Mouse (Mus musculus): ENCODE data around the gene Vmp1. TPM values are rescaled to one million over a fixed set of nuclear protein-coding genes. Genes with fewer than 3 reads are reported as not detected.

Vmp1 gene
- total RNA-seq, 1 experiment = 107 TPM

DNA sequence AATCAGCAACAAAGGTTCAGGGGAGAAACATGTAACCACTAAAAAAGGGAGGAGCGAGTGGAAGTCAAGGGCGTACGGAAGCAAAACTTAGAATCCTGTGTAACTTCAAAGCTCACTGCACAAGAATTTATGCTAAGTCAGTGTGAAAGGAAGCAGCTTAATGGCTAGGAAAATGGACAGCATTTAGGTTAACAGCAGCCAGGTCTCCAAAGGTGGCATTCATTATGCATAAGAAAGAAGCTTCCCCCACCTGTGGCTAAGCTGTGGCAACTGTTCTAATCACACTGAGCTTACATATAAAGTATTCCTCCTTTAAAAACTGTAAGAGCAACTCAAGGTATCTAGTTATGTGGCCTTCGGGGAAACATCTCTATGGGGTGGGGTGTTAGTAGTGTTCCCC, 17.5 kb upstream of the Vmp1 start:
- Histone ChIP-seq H3K9me3 (ENCODE audit: control insufficient read depth, insufficient read depth, low read depth, low read length) (no peaks in the 10 kb centered on the region), H3K27ac (ENCODE audit: insufficient read depth, low read depth, low read length, poor library complexity, severe bottlenecking) (no peak overlapping the region), H3K4me3 (ENCODE audit: insufficient read depth in 1 of 2, low read depth in 1 of 2, low read length in 2 of 2, poor library complexity in 1 of 2, severe bottlenecking in 1 of 2) (no peak overlapping the region), H3K4me1 (ENCODE audit: control insufficient read depth in 2 of 2, insufficient read depth in 2 of 2, low read length in 2 of 2, poor library complexity in 1 of 2) (peaks cover 0 to 4% of the 10 kb centered on the region in 2 experiments; a peak in 1 of 4 replicates), H3K9ac (ENCODE audit: insufficient read depth, low read depth, low read length, poor library complexity, severe bottlenecking) (no peak overlapping the region), H3K36me3 (ENCODE audit: control insufficient read depth, insufficient read depth, low read length, poor library complexity, severe bottlenecking) (peaks cover 17% of the 10 kb centered on the region)
- DNase-seq (ENCODE audit: low read depth, low spot score) = peak; percentile 39
- in situ Hi-C loops (cut with MboI; ENCODE audit: low sequenced_read_pairs in 2 of 2, unreplicated experiment in 2 of 2) = no loop called here
- no peak for TF ChIP-seq CHD2 (IDR thresholded peaks at IDR 0.05; ENCODE audit: low read depth, low read length)
- TF ChIP-seq ZC3H11A (IDR thresholded peaks at IDR 0.05; ENCODE audit: borderline replicate concordance, low read depth, low read length) = no peak

DNA sequence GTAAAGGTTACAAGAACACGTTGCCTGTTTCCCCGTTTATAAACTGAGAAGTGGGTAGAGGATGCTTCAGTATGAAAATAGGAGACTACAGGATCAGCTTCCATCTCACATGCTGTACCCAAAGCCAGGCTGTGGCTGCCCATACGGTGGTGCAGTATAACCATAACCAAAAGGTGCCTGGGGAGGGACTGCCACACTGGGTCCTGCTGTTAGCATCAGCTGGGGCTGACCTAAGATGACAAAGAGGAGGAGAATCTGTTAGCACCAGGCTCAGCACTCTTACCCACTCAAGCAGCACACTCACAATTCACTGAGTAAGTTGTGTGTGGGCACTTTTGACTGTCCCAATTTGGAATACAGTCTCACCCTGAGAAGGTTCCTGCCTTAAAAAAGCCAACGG, 11.8 kb upstream of the Vmp1 start:
- in situ Hi-C loops (cut with MboI; ENCODE audit: low sequenced_read_pairs in 2 of 2, unreplicated experiment in 2 of 2) = no loop called here
- DNase-seq (ENCODE audit: low read depth, low spot score) = no peak
- no peak overlapping the region for H3K27ac ChIP-seq (ENCODE audit: insufficient read depth, low read depth, low read length, poor library complexity, severe bottlenecking)
- TF ChIP-seq CHD2 (IDR thresholded peaks at IDR 0.05; ENCODE audit: low read depth, low read length) (no peak), MAFK (IDR thresholded peaks at IDR 0.05; ENCODE audit: insufficient read depth, low read depth, low read length) (no peak), ZNF384 (IDR thresholded peaks at IDR 0.05; ENCODE audit: low read depth, low read length) (no peak), HCFC1 (IDR thresholded peaks at IDR 0.05; ENCODE audit: borderline replicate concordance, insufficient read depth, low read length) (no peak), ZC3H11A (IDR thresholded peaks at IDR 0.05; ENCODE audit: borderline replicate concordance, low read depth, low read length) (no peak)
- H3K9me3 ChIP-seq (ENCODE audit: control insufficient read depth, insufficient read depth, low read depth, low read length) = no peaks in the 10 kb centered on the region
- peaks cover 0 to 4% of the 10 kb centered on the region in 2 experiments; a peak in 1 of 4 replicates for H3K4me1 ChIP-seq (ENCODE audit: control insufficient read depth in 2 of 2, insufficient read depth in 2 of 2, low read length in 2 of 2, poor library complexity in 1 of 2)
- no peak overlapping the region for H3K4me3 ChIP-seq (ENCODE audit: insufficient read depth in 1 of 2, low read depth in 1 of 2, low read length in 2 of 2, poor library complexity in 1 of 2, severe bottlenecking in 1 of 2)
- no peak overlapping the region for H3K9ac ChIP-seq (ENCODE audit: insufficient read depth, low read depth, low read length, poor library complexity, severe bottlenecking)
- peaks cover 10% of the 10 kb centered on the region for H3K36me3 ChIP-seq (ENCODE audit: control insufficient read depth, insufficient read depth, low read length, poor library complexity, severe bottlenecking)

DNA sequence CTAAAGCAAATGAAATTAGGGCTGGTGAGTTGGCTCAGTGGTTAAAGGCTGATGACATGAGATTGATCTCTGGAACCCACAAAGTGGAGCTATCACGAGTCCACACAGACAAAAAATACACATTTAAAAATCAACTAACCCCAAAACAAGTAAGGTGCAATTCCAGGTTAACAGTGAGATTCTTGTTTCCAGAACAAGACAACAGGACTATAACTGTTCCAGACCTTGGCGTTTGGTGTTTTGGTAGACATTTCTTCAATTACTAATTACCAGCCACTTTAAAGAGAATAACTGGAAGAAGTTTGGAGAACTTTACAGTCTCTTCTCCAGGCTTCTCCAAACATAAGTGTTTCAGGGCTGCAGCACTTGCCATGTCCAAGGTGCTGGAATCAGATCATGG, 8.9 kb upstream of the Vmp1 start:
- TF ChIP-seq HCFC1 (IDR thresholded peaks at IDR 0.05; ENCODE audit: borderline replicate concordance, insufficient read depth, low read length) = no peak
- H3K9me3 ChIP-seq (ENCODE audit: control insufficient read depth, insufficient read depth, low read depth, low read length) = no peaks in the 10 kb centered on the region
- no peak overlapping the region for H3K4me3 ChIP-seq (ENCODE audit: insufficient read depth in 1 of 2, low read depth in 1 of 2, low read length in 2 of 2, poor library complexity in 1 of 2, severe bottlenecking in 1 of 2)
- H3K36me3 ChIP-seq (ENCODE audit: control insufficient read depth, insufficient read depth, low read length, poor library complexity, severe bottlenecking) = peaks cover 10% of the 10 kb centered on the region
- H3K27ac ChIP-seq (ENCODE audit: insufficient read depth, low read depth, low read length, poor library complexity, severe bottlenecking) = no peak overlapping the region
- DNase-seq (ENCODE audit: low read depth, low spot score) = no peak
- H3K9ac ChIP-seq (ENCODE audit: insufficient read depth, low read depth, low read length, poor library complexity, severe bottlenecking) = no peak overlapping the region
- in situ Hi-C loops (cut with MboI; ENCODE audit: low sequenced_read_pairs in 2 of 2, unreplicated experiment in 2 of 2) = no loop called here
- H3K4me1 ChIP-seq (ENCODE audit: control insufficient read depth in 2 of 2, insufficient read depth in 2 of 2, low read length in 2 of 2, poor library complexity in 1 of 2) = no peaks in the 10 kb centered on the region

DNA sequence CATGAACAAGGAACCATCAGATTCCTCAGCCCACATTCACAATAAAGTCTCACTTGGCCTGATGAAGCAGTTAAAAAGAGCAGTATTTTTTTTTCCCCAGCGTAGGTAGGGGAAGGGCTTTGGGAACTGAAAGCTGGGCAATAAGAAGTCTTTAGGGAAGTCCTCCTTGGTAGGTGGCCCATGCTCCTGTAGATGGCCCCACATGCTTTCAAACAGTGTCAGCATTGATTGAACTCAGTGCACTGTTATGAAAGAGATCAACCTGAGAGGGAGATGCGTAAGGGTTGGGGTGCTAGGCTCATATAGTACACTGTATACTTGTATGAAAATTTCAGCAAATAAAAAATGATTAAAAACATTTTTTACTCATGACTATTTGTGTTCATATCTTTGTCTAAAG, 8.3 kb upstream of the Vmp1 start:
- no peak overlapping the region for H3K27ac ChIP-seq (ENCODE audit: insufficient read depth, low read depth, low read length, poor library complexity, severe bottlenecking)
- DNase-seq (ENCODE audit: low read depth, low spot score) = no peak
- H3K36me3 ChIP-seq (ENCODE audit: control insufficient read depth, insufficient read depth, low read length, poor library complexity, severe bottlenecking) = peaks cover 13% of the 10 kb centered on the region
- no peaks in the 10 kb centered on the region for H3K9me3 ChIP-seq (ENCODE audit: control insufficient read depth, insufficient read depth, low read depth, low read length)
- in situ Hi-C loops (cut with MboI; ENCODE audit: low sequenced_read_pairs in 2 of 2, unreplicated experiment in 2 of 2) = no loop called here
- H3K9ac ChIP-seq (ENCODE audit: insufficient read depth, low read depth, low read length, poor library complexity, severe bottlenecking) = no peak overlapping the region
- H3K4me3 ChIP-seq (ENCODE audit: insufficient read depth in 1 of 2, low read depth in 1 of 2, low read length in 2 of 2, poor library complexity in 1 of 2, severe bottlenecking in 1 of 2) = no peak overlapping the region
- no peaks in the 10 kb centered on the region for H3K4me1 ChIP-seq (ENCODE audit: control insufficient read depth in 2 of 2, insufficient read depth in 2 of 2, low read length in 2 of 2, poor library complexity in 1 of 2)
- TF ChIP-seq MAFK (IDR thresholded peaks at IDR 0.05; ENCODE audit: insufficient read depth, low read depth, low read length) (no peak), HCFC1 (IDR thresholded peaks at IDR 0.05; ENCODE audit: borderline replicate concordance, insufficient read depth, low read length) (no peak), CHD2 (IDR thresholded peaks at IDR 0.05; ENCODE audit: low read depth, low read length) (no peak)

DNA sequence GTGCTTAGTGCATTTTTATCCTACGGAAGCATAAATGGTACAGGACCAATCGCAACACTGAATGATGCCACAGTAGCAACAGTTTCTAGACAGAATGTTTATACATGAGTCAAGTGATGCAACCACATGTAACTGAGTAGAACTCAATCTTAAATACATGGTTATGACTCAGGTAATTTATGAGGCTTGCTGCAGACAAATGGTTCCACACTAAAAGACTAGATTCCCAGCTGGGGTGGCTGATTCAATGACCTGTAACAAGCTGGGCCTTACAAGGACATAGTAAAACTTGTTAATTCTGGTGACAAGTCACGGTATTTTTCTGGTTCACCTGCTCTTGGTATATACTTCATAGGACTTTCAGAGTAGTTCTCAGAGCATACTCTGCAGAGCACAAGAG, 7.8 kb upstream of the Vmp1 start:
- no peak overlapping the region for H3K4me3 ChIP-seq (ENCODE audit: insufficient read depth in 1 of 2, low read depth in 1 of 2, low read length in 2 of 2, poor library complexity in 1 of 2, severe bottlenecking in 1 of 2)
- no peak for DNase-seq (ENCODE audit: low read depth, low spot score)
- no peaks in the 10 kb centered on the region for H3K4me1 ChIP-seq (ENCODE audit: control insufficient read depth in 2 of 2, insufficient read depth in 2 of 2, low read length in 2 of 2, poor library complexity in 1 of 2)
- no peaks in the 10 kb centered on the region for H3K9me3 ChIP-seq (ENCODE audit: control insufficient read depth, insufficient read depth, low read depth, low read length)
- peaks cover 13% of the 10 kb centered on the region for H3K36me3 ChIP-seq (ENCODE audit: control insufficient read depth, insufficient read depth, low read length, poor library complexity, severe bottlenecking)
- in situ Hi-C loops (cut with MboI; ENCODE audit: low sequenced_read_pairs in 2 of 2, unreplicated experiment in 2 of 2) = no loop called here
- no peak for TF ChIP-seq MAFK (IDR thresholded peaks at IDR 0.05; ENCODE audit: insufficient read depth, low read depth, low read length)
- TF ChIP-seq ZNF384 (IDR thresholded peaks at IDR 0.05; ENCODE audit: low read depth, low read length) = no peak
- no peak for TF ChIP-seq ZC3H11A (IDR thresholded peaks at IDR 0.05; ENCODE audit: borderline replicate concordance, low read depth, low read length)
- no peak for TF ChIP-seq CHD2 (IDR thresholded peaks at IDR 0.05; ENCODE audit: low read depth, low read length)
- no peak for TF ChIP-seq HCFC1 (IDR thresholded peaks at IDR 0.05; ENCODE audit: borderline replicate concordance, insufficient read depth, low read length)
- H3K27ac ChIP-seq (ENCODE audit: insufficient read depth, low read depth, low read length, poor library complexity, severe bottlenecking) = no peak overlapping the region
- H3K9ac ChIP-seq (ENCODE audit: insufficient read depth, low read depth, low read length, poor library complexity, severe bottlenecking) = no peak overlapping the region

Data from ES-E14 (cell line).